16 mouse cellular contexts compared by ENCODE assay signal in the genomic region with DNA sequence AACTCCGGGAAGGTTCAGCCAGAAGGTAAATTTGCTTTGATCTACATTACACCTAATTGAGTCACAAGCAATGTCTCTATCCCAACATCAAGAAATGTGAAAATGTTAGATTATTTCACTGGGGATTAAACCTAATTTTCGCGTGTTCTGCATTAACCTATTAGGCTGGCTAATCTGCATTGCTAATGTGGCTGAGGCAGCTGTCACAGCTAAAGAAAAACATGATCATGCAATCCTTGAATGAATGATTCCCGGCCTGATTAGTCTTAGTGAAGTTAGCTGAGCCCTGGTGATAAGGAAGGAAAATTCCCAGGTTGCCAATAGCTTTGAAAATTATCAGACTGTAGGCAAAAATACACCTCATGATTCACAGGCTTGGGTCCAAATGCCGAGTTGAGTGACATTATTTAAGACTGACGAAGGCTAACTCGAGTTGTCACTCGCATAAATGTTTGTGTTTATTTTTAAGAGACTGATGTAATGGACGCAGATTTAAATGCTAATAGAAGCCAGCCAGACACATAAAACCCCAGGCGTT.
DNase-seq lines count a peak whose midpoint lies in the region; ATAC-seq lines count a peak whose summit lies in the region.
"Had no signal": no experiment of that assay in that cellular context is flagged by ENCODE, and none has a peak within 500 bp of the region (broad histone marks: within the 10 kb centered on the region; RNA-seq: fewer than 3 reads in every experiment).

No protein-coding gene starts in this region.

- no peak overlapping the region for H3K9ac ChIP-seq in forebrain, embryonic 11.5 days (ENCODE audit: low read length)
- no peak overlapping the region for H3K9ac ChIP-seq in forebrain, embryonic 13.5 days
- H3K9ac ChIP-seq in hindbrain, embryonic 16.5 days (ENCODE audit: low read depth, low read length): no peak overlapping the region
- no peak overlapping the region for H3K9ac ChIP-seq in neural tube, embryonic 13.5 days
- H3K9ac ChIP-seq: liver, embryonic 15.5 days; stomach, embryonic 15.5 days had no signal

- no peaks in the 10 kb centered on the region for H3K36me3 ChIP-seq in forebrain, embryonic 11.5 days (ENCODE audit: control insufficient read depth, insufficient read depth, low read length)
- no peaks in the 10 kb centered on the region for H3K36me3 ChIP-seq in forebrain, embryonic 13.5 days (ENCODE audit: poor library complexity, severe bottlenecking)
- no peaks in the 10 kb centered on the region for H3K36me3 ChIP-seq in hindbrain, embryonic 16.5 days (ENCODE audit: control insufficient read depth, insufficient read depth, low read length)
- H3K36me3 ChIP-seq in neural tube, embryonic 13.5 days: no peaks in the 10 kb centered on the region
- H3K36me3 ChIP-seq: liver, embryonic 15.5 days; stomach, embryonic 15.5 days had no signal

- no peaks in the 10 kb centered on the region for H3K9me3 ChIP-seq in forebrain, embryonic 11.5 days (ENCODE audit: control insufficient read depth, low read length)
- no peaks in the 10 kb centered on the region for H3K9me3 ChIP-seq in forebrain, embryonic 13.5 days (replicated peaks)
- no peaks in the 10 kb centered on the region for H3K9me3 ChIP-seq in hindbrain, embryonic 16.5 days (ENCODE audit: control insufficient read depth, low read length)
- no peaks in the 10 kb centered on the region for H3K9me3 ChIP-seq in neural tube, embryonic 13.5 days
- H3K9me3 ChIP-seq: liver, embryonic 15.5 days; stomach, embryonic 15.5 days had no signal

- H3K4me3 ChIP-seq in forebrain, embryonic 11.5 days (ENCODE audit: low read depth, low read length): no peak overlapping the region
- H3K4me3 ChIP-seq in forebrain, embryonic 13.5 days: no peak overlapping the region
- no peak overlapping the region for H3K4me3 ChIP-seq in hindbrain, embryonic 16.5 days (ENCODE audit: low read length)
- no peak overlapping the region for H3K4me3 ChIP-seq in neural tube, embryonic 13.5 days
- H3K4me3 ChIP-seq: liver, embryonic 15.5 days; stomach, embryonic 15.5 days had no signal

- peak; percentile 31; the same call in 1 of the 2 replicates for ATAC-seq in forebrain, embryonic 11.5 days (replicated peaks; ENCODE audit: low FRiP score)
- ATAC-seq in forebrain, embryonic 13.5 days: peak; percentile 73
- no peak for ATAC-seq in hindbrain, embryonic 16.5 days
- peak; percentile 25 for ATAC-seq in neural tube, embryonic 13.5 days (ENCODE audit: low read depth)

- H3K4me1 ChIP-seq in forebrain, embryonic 11.5 days (replicated peaks; ENCODE audit: control insufficient read depth, insufficient read depth, low read length): peaks cover 11% of the 10 kb centered on the region
- peaks cover 45% of the 10 kb centered on the region for H3K4me1 ChIP-seq in forebrain, embryonic 13.5 days
- H3K4me1 ChIP-seq in hindbrain, embryonic 16.5 days (ENCODE audit: control insufficient read depth, insufficient read depth, low read depth, low read length): peaks cover 6% of the 10 kb centered on the region; the same call in 1 of the 2 replicates
- peaks cover 49% of the 10 kb centered on the region for H3K4me1 ChIP-seq in neural tube, embryonic 13.5 days (replicated peaks)
- H3K4me1 ChIP-seq: liver, embryonic 15.5 days; stomach, embryonic 15.5 days had no signal

- WGBS in forebrain, embryonic 11.5 days: 31% methylated on average over 10 of the region's 10 CpGs
- WGBS in forebrain, embryonic 13.5 days: 16% methylated on average over 10 of the region's 10 CpGs
- WGBS in hindbrain, embryonic 16.5 days: 32% methylated on average over 10 of the region's 10 CpGs
- WGBS in neural tube, embryonic 13.5 days: 23% methylated on average over 10 of the region's 10 CpGs

- peaks cover 7% of the 10 kb centered on the region; the same call in 1 of the 2 replicates for H3K27me3 ChIP-seq in forebrain, embryonic 11.5 days (ENCODE audit: control insufficient read depth, insufficient read depth, low read length)
- peaks cover 35% of the 10 kb centered on the region for H3K27me3 ChIP-seq in forebrain, embryonic 13.5 days
- no peaks in the 10 kb centered on the region for H3K27me3 ChIP-seq in hindbrain, embryonic 16.5 days (replicated peaks; ENCODE audit: control insufficient read depth, insufficient read depth, low read length)
- no peaks in the 10 kb centered on the region for H3K27me3 ChIP-seq in neural tube, embryonic 13.5 days
- H3K27me3 ChIP-seq: liver, embryonic 15.5 days; stomach, embryonic 15.5 days had no signal

- no peak overlapping the region for H3K4me2 ChIP-seq in forebrain, embryonic 11.5 days (ENCODE audit: low read depth, low read length, severe bottlenecking)
- peak overlapping the region; percentile 24 for H3K4me2 ChIP-seq in forebrain, embryonic 13.5 days
- no peak overlapping the region for H3K4me2 ChIP-seq in hindbrain, embryonic 16.5 days (ENCODE audit: low read length)
- H3K4me2 ChIP-seq in neural tube, embryonic 13.5 days: no peak overlapping the region
- H3K4me2 ChIP-seq: liver, embryonic 15.5 days; stomach, embryonic 15.5 days had no signal

- no peak for DNase-seq in forebrain, embryonic 11.5 days (ENCODE audit: low spot score)
- DNase-seq in cerebellum, postnatal 25 days: no peak
- no peak for DNase-seq in left cerebral cortex, postnatal 4 days
- no peak for DNase-seq in adrenal gland, adult 2 months
- DNase-seq: cerebellum, adult 9-11 months; embryo, embryonic 11 days; heart, adult 18-20 months; kidney, adult 2 months; kidney, postnatal 25 days; layer of hippocampus, adult 9-11 months; lung, postnatal 14 days had no signal

- intact Hi-C loops in left cerebral cortex, postnatal 4 days (cut with DNase I): loop anchor here (5.0 kb wide), 1 partner anchor 113 kb away; no protein-coding TSS in a partner anchor

- peak overlapping the region; percentile 48; the same call in 1 of the 2 replicates for H3K27ac ChIP-seq in forebrain, embryonic 11.5 days (ENCODE audit: low read depth, low read length)
- peak overlapping the region; percentile 78 for H3K27ac ChIP-seq in forebrain, embryonic 13.5 days
- H3K27ac ChIP-seq in hindbrain, embryonic 16.5 days (ENCODE audit: low read depth, low read length): 0 out of 2 replicates have a peak overlapping the region, but pooled peaks have one; percentile 1
- H3K27ac ChIP-seq in neural tube, embryonic 13.5 days (replicated peaks): peak overlapping the region; percentile 87
- H3K27ac ChIP-seq: liver, embryonic 15.5 days; stomach, embryonic 15.5 days had no signal

Comparison
In these comparisons a context has a peak if more than half of its experiments do, and no peak if none do; other contexts are left out.
1. H3K27ac ChIP-seq: peak in every context shown above with its lines; median percentile 87 in neural tube, embryonic 13.5 days; 78 in forebrain, embryonic 13.5 days; 48 in forebrain, embryonic 11.5 days; 1 in hindbrain, embryonic 16.5 days.